Mouse (Mus musculus): ENCODE results near the gene Prelp.

- TF ChIP-seq ZC3H11A (IDR thresholded peaks at IDR 0.05; ENCODE audit: borderline replicate concordance, low read depth, low read length) (no peak), CHD2 (IDR thresholded peaks at IDR 0.05; ENCODE audit: low read depth, low read length) (no peak), ZNF384 (IDR thresholded peaks at IDR 0.05; ENCODE audit: low read depth, low read length) (no peak)
Observed at GRCm38 (mm10) chr1:133923071-133923470, 1.9 kb upstream of the Prelp start.
